Mouse (Mus musculus) cerebellum, postnatal 36 days (tissue): ENCODE results near the gene Shh.

Source experiments
- DNase-seq, 2 experiments: peaks; one replicate each; pipeline ENCODE4 v3.0.0; 2021 to 2022; ENCODE audit warnings: mixed read lengths in 2 of 2

Gene Shh

DNA sequence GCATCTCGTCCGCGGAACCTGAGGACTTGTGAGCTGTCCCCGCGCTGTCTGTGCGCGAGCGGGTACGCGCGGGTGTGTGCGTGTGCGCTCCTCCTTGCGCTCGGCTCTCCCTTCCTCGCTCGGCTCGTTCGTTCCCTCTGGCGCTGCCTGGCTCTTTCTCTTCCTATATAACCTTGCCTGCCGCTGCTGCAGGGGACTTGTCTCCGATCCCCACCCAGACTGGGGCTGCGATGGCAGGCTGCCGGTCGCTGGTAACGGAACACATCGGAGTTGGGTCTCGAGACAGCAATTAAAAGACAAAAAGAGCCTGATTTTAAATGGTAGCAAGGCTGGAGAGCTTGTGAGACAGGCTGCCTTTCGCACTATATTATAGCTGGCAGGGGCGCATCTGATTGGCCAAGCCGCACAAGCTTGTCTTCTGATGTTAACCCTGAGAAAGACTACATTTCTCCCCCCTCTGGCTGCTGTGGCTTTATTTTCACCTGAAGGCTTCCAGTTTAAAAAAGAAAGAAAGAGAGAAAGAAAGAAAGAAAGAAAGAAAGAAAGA, at the start of gene Shh:
Gene Shh (minus strand): TSS at position 497 of the 547 bp plus-strand sequence.
- DNase-seq, result no peak

DNA sequence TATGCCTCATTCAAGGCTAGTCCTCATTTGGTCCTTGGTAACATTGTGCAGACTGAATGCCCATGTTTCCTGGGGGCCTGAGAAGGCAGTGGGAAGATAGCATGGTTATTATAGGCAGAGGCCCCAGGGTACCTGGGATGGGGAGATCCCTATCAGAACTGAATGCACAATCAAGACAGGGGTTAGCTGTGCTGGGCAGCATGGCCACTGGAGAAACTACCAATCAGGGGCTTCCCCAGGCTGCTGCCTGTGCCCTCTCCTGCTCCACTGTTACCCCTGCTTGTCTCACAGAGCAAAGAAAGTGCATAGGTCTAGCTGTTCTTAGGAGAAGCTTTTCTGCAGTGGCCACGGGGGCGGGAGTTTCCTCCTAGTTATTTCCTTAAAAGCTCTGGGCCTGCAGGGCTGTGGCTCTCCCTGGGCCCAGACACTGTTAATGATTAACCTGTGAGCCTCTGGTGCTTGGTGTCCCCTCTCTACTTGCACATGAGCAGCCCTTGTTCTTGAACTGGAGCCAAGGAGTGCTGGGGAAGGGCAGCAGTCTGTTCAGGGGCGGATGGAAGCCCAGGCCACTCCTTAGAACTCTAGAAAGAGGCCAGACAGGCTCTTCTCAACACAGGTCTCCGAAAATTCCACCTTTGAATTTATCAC, 33.9 kb upstream of the Shh start:
- no peak for DNase-seq

DNA sequence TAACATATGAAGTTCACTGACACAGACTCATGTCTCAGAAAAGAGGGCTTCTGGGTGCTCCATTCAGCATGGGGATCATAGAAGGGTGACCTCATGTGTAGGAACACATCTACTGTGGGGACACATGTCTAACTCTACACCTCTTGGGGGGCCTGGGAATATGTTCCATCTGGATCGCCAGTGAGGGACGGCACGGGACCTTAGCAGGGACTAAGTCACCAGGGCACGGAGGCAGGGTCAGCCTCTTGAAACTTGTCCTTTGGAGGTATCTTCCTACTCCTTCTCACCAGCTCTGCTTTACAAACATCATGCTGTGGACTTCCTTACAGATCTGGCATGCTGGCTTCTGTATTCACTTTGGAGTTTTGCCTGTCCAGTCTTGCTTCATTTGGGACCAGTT, 31.8 kb upstream of the Shh start:
- no peak for DNase-seq

GRCm38 (mm10) chr5:28495712-28496650, 28.9 kb upstream of the Shh start:
- DNase-seq, result no peak

- no peak for DNase-seq
Measured at GRCm38 (mm10) chr5:28493550-28493949, 26.5 kb upstream of the Shh start.

- DNase-seq, result no peak
Measured at GRCm38 (mm10) chr5:28482991-28483390, 15.9 kb upstream of the Shh start.

DNA sequence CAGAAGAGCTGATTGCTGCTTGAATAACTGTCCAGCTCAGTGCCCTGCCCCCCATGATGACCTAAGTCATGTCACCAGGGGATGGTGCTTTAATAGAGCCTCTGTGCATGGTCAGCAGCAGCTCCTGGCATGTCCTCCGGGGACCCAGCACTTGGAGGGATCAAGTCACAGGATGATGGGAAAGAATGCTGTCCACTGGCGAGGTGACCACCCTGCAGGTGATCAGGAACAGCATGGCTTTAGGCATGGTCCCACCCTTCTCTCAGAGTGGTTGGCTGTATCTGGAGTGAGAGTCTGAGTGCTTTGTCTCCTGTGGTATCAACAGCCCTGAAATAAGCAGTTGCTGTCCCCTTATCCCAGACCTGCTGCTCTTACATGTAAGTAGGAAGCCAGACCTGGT, 14.7 kb upstream of the Shh start:
- DNase-seq, result no peak

- no peak for DNase-seq
Measured at GRCm38 (mm10) chr5:28476389-28477379, 9.6 kb upstream of the Shh start.

GRCm38 (mm10) chr5:28473556-28473955, 6.5 kb upstream of the Shh start:
- DNase-seq, result no peak

DNA sequence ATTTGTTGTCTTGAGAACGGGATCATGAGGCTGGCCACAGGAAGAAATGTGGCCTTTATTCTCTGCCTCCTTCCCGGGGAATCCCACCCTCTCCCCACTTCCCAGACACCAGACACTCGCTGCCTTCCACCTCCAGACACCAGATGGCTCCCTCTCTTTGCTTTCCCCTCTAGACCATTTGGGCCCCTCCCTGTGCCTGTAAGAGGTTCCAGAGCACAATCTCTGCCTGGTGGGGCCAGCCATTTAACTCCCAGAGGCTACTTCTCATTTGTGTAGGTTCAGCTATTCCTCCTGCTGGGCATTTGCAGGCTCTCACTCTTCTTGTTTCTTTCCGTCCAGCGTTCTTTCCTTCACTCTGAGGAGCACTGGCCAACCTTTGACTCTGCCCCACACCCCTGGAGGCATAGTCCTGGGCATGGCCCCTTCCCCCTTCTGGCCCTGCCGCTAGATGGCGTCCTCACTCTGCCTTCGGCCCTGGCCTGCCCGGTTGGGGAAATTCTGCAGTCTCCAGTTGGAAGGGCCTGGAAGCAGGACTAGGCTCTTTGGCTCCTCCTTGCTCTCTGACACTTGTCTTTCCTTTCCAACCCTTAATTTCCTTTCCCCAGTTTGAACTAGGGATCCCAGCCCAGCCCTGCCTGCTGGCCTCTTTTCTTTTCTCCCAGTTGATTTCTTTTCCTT, 2.6 kb upstream of the Shh start:
- DNase-seq, result peak; percentile 24 to 39

DNA sequence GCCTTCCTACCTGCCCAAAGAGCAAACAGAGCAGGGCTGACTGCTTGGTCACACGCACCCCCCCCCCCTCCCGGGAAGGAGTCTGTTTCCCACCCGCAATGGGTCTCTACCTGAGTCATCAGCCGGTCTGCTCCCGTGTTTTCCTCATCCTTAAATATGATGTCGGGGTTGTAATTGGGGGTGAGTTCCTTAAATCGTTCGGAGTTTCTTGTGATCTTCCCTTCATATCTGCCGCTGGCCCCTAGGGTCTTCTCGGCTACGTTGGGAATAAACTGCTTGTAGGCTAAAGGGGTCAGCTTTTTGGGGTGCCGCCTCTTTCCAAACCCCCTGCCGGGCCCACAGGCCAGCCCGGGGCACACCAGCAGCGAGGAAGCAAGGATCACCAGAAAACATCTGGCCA, 705 bp downstream of the Shh start:
- DNase-seq, result no peak

DNA sequence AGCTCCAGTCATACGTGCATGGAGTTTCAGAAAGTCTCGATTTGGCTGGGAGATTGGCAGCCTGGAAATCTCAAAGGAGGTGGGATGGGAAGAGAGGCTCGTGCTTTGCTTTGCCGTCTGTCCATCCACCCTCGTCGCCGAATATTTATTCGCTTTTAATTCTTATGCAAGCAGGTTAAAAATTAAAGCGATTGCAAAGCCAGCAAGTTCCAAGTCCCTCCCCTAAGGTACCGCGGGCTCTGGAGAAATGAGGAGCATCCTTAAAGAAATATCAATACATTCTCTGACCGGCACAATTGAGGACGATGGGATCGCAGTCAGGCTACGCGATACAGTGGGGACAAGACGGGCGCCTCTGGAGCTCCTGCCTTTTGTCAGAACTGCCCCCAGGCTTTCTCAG, 1.5 kb downstream of the Shh start:
- no peak for DNase-seq

DNA sequence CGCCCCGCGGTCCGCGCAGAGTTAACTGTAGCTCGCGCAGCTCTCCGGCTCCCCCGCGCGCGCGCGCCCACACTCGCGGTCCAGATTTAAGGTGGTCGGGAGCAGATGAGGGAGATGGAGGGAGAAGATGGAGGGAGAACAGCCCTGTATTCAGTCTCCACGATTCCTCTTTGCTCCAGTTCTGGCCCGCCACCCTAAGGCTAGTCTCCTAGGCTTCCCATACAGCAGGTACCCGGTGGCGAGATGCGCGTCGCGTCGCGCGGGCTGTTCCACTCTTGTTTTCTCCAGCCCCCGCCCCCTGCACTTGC, 2.0 kb downstream of the Shh start:
- no peak for DNase-seq

DNA sequence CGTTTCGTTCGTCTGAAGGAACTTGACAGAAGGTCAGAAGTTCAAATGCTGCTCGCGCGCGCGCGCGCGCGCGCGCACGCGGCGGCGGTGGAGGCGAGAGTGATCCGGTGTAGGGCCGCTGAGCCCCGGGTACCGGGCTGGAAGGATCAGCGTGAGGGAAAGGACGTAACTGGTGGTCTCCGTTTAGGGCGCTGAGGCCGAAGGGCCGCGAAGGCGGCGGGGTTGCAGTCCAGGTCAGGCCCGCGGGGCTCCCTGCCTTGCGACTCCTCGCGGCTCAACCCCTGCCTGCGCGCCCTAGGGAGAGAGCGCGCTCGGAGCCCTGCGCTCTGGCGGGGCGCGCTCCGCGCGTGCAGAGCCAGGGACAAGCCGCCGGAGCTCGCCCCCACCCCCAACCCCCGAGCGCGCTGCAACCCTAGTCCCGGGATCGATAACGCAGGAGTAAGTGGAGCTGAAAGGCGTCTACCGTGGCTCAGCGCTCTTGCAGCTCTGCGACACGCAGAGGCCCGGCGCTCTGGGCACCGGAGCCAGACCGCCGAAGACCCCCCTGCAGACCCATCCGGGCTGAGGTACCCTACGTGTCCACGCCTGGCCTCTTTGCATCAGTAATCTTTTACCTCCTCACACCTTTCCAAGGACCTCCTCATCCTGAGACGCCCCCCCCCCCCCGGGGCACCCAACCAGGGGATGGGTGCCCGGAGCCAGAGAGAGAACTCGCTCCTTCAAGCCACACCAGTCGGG, 2.5 kb downstream of the Shh start:
- no peak for DNase-seq

GRCm38 (mm10) chr5:28463656-28464055, 3.4 kb downstream of the Shh start:
- DNase-seq, result no peak

- DNase-seq, result no peak
Measured at GRCm38 (mm10) chr5:28462741-28463590, 4.1 kb downstream of the Shh start.

DNA sequence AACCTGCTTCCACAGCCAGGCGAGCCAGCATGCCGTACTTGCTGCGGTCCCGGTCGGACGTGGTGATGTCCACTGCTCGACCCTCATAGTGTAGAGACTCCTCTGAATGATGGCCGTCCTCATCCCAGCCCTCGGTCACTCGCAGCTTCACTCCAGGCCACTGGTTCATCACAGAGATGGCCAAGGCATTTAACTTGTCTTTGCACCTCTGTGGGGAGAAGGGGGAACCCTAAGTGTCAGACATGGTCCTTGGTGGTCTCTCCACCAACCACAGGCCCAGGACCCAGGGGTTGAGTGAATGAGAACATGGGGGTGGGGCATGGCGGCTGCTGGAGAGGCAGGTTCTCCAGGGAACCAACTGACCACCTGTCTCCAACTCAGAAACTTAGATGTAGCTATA, 5.7 kb downstream of the Shh start:
- DNase-seq, result no peak

- DNase-seq, result no peak
Measured at GRCm38 (mm10) chr5:28460556-28461350, 6.3 kb downstream of the Shh start.

GRCm38 (mm10) chr5:28459456-28460225, 7.4 kb downstream of the Shh start:
- DNase-seq, result no peak
